Mouse (Mus musculus): ENCODE measurements around the gene Ankrd23. TPM values are rescaled to one million over a fixed set of nuclear protein-coding genes. Genes with fewer than 3 reads are reported as not detected.

Ankrd23 gene
- polyA plus RNA-seq, 1 experiment: 56.2 TPM

GRCm38 (mm10) chr1:36540807-36541206 is 4.1 kb upstream of the Ankrd23 start:
- peaks cover 17% of the 10 kb centered on the region; the same call in 1 of the 2 replicates for H3K36me3 ChIP-seq (ENCODE audit: control insufficient read depth, insufficient read depth, low read length)
- no peaks in the 10 kb centered on the region for H3K27me3 ChIP-seq (ENCODE audit: control insufficient read depth, insufficient read depth, low read length)
- H3K4me1 ChIP-seq (replicated peaks; ENCODE audit: control insufficient read depth, insufficient read depth, low read length): peaks cover 5% of the 10 kb centered on the region
- H3K27ac ChIP-seq (ENCODE audit: control insufficient read depth, insufficient read depth, low read length): no peak overlapping the region
- H3K4me3 ChIP-seq (ENCODE audit: control insufficient read depth, insufficient read depth, low read length): no peak overlapping the region
- no peak for TF ChIP-seq POLR2A (IDR thresholded peaks at IDR 0.05; ENCODE audit: control insufficient read depth, extremely low read depth, insufficient read depth, low read length, poor library complexity)
- no peak for TF ChIP-seq CTCF (IDR thresholded peaks at IDR 0.05; ENCODE audit: borderline replicate concordance, control insufficient read depth, extremely low read depth, insufficient read depth, low read length, poor library complexity)
- no peak for DNase-seq
- 99% methylated on average over 12 of the region's 12 CpGs for WGBS

- TF ChIP-seq POLR2A (IDR thresholded peaks at IDR 0.05; ENCODE audit: control insufficient read depth, extremely low read depth, insufficient read depth, low read length, poor library complexity) (no peak), CTCF (IDR thresholded peaks at IDR 0.05; ENCODE audit: borderline replicate concordance, control insufficient read depth, extremely low read depth, insufficient read depth, low read length, poor library complexity) (no peak)
- Histone ChIP-seq H3K27me3 (ENCODE audit: control insufficient read depth, insufficient read depth, low read length) (no peaks in the 10 kb centered on the region), H3K4me1 (replicated peaks; ENCODE audit: control insufficient read depth, insufficient read depth, low read length) (no peaks in the 10 kb centered on the region), H3K27ac (ENCODE audit: control insufficient read depth, insufficient read depth, low read length) (no peak overlapping the region), H3K4me3 (ENCODE audit: control insufficient read depth, insufficient read depth, low read length) (no peak overlapping the region), H3K36me3 (ENCODE audit: control insufficient read depth, insufficient read depth, low read length) (peaks cover 17% of the 10 kb centered on the region; the same call in 1 of the 2 replicates)
- no peak for DNase-seq
- 94% methylated on average over 11 of the region's 11 CpGs for WGBS
Observed at GRCm38 (mm10) chr1:36540132-36540531, 3.4 kb upstream of the Ankrd23 start.

- DNase-seq: no peak
- Histone ChIP-seq H3K36me3 (ENCODE audit: control insufficient read depth, insufficient read depth, low read length) (peaks cover 17% of the 10 kb centered on the region; the same call in 1 of the 2 replicates), H3K4me1 (replicated peaks; ENCODE audit: control insufficient read depth, insufficient read depth, low read length) (peaks cover 9% of the 10 kb centered on the region), H3K27ac (ENCODE audit: control insufficient read depth, insufficient read depth, low read length) (no peak within 1 kb of the TSS), H3K27me3 (ENCODE audit: control insufficient read depth, insufficient read depth, low read length) (no peaks in the 10 kb centered on the region), H3K4me3 (ENCODE audit: control insufficient read depth, insufficient read depth, low read length) (no peak within 1 kb of the TSS)
- 89% methylated on average over 9 of the region's 9 CpGs for WGBS
- no peak for TF ChIP-seq POLR2A (IDR thresholded peaks at IDR 0.05; ENCODE audit: control insufficient read depth, extremely low read depth, insufficient read depth, low read length, poor library complexity)
- no peak for TF ChIP-seq CTCF (IDR thresholded peaks at IDR 0.05; ENCODE audit: borderline replicate concordance, control insufficient read depth, extremely low read depth, insufficient read depth, low read length, poor library complexity)
Observed at GRCm38 (mm10) chr1:36539186-36539585, 2.5 kb upstream of the Ankrd23 start, which contains the start of gene Gm42417. TSS of gene Gm42417 (minus strand) at chr1:36539429.

DNA sequence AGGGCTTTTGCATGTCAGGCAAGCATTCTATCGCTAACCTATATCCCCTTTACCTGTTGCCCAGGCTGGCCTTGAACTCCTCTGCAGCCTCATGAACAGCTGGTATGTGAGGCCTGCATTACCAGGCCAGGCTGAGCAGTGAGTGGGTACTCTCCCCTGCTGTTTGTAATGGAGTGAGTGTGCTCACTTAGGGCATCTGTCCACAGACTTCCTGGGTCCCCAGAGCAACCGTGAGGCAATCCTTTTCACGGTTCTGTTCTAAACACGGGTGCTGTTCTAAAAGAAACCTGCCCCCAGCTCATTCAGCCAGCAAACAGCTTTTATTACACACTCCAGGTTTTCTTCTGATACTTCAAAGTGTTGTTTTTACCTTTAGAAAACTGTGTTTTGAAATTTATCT is 2.0 kb upstream of the Ankrd23 start:
- peaks cover 10% of the 10 kb centered on the region for H3K4me1 ChIP-seq (replicated peaks; ENCODE audit: control insufficient read depth, insufficient read depth, low read length)
- H3K27ac ChIP-seq (ENCODE audit: control insufficient read depth, insufficient read depth, low read length): no peak overlapping the region
- peaks cover 17% of the 10 kb centered on the region; the same call in 1 of the 2 replicates for H3K36me3 ChIP-seq (ENCODE audit: control insufficient read depth, insufficient read depth, low read length)
- 88% methylated on average over 4 of the region's 4 CpGs for WGBS
- no peak for DNase-seq
- H3K27me3 ChIP-seq (ENCODE audit: control insufficient read depth, insufficient read depth, low read length): no peaks in the 10 kb centered on the region
- TF ChIP-seq CTCF (IDR thresholded peaks at IDR 0.05; ENCODE audit: borderline replicate concordance, control insufficient read depth, extremely low read depth, insufficient read depth, low read length, poor library complexity) (no peak), POLR2A (IDR thresholded peaks at IDR 0.05; ENCODE audit: control insufficient read depth, extremely low read depth, insufficient read depth, low read length, poor library complexity) (no peak)
- no peak overlapping the region for H3K4me3 ChIP-seq (ENCODE audit: control insufficient read depth, insufficient read depth, low read length)

DNA sequence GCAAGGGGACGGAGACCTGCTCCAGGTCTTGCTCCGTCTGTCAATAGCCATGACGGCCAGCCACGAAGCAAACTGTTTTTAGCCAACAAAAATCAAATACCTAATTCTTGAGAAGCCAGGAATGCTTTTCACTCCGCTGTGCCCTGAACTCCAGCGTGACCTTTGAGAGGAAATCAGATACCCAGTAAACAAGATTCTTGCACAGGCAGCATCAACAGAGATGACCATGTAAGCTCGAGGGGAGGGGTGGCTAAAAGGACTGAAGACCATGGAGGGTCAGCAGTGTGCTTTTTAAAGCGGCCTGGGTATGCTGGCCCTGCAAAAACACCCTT is 320 bp downstream of the Ankrd23 start:
- 95% methylated on average over 8 of the region's 8 CpGs for WGBS
- peaks cover 11% of the 10 kb centered on the region; the same call in 1 of the 2 replicates for H3K36me3 ChIP-seq (ENCODE audit: control insufficient read depth, insufficient read depth, low read length)
- DNase-seq: no peak
- no peak overlapping the region for H3K4me3 ChIP-seq (ENCODE audit: control insufficient read depth, insufficient read depth, low read length)
- peaks cover 10% of the 10 kb centered on the region for H3K4me1 ChIP-seq (replicated peaks; ENCODE audit: control insufficient read depth, insufficient read depth, low read length)
- H3K27ac ChIP-seq (ENCODE audit: control insufficient read depth, insufficient read depth, low read length): no peak overlapping the region
- TF ChIP-seq POLR2A (IDR thresholded peaks at IDR 0.05; ENCODE audit: control insufficient read depth, extremely low read depth, insufficient read depth, low read length, poor library complexity): no peak
- no peak for TF ChIP-seq CTCF (IDR thresholded peaks at IDR 0.05; ENCODE audit: borderline replicate concordance, control insufficient read depth, extremely low read depth, insufficient read depth, low read length, poor library complexity)
- H3K27me3 ChIP-seq (ENCODE audit: control insufficient read depth, insufficient read depth, low read length): no peaks in the 10 kb centered on the region

GRCm38 (mm10) chr1:36535477-36536396 is 946 bp downstream of the Ankrd23 start:
- Histone ChIP-seq H3K4me3 (ENCODE audit: control insufficient read depth, insufficient read depth, low read length) (no peak overlapping the region), H3K27me3 (ENCODE audit: control insufficient read depth, insufficient read depth, low read length) (no peaks in the 10 kb centered on the region), H3K27ac (ENCODE audit: control insufficient read depth, insufficient read depth, low read length) (no peak overlapping the region), H3K4me1 (replicated peaks; ENCODE audit: control insufficient read depth, insufficient read depth, low read length) (peaks cover 10% of the 10 kb centered on the region), H3K36me3 (ENCODE audit: control insufficient read depth, insufficient read depth, low read length) (0 out of 2 replicates have a peak, but pooled peaks cover 8% of the 10 kb centered on the region)
- 93% methylated on average over 11 of the region's 11 CpGs for WGBS
- no peak for TF ChIP-seq CTCF (IDR thresholded peaks at IDR 0.05; ENCODE audit: borderline replicate concordance, control insufficient read depth, extremely low read depth, insufficient read depth, low read length, poor library complexity)
- no peak for TF ChIP-seq POLR2A (IDR thresholded peaks at IDR 0.05; ENCODE audit: control insufficient read depth, extremely low read depth, insufficient read depth, low read length, poor library complexity)
- no peak for DNase-seq

Measured in thymus, adult 2 months (tissue).